Mouse (Mus musculus): ENCODE data around the gene Slc12a9.
"Not testable (repeated sequence)": the region's sequence is repeated elsewhere in the genome, so short reads cannot be mapped to it uniquely, and the experiment has no call there.

The Slc12a9 gene

GRCm38 (mm10) chr5:137286655-137287031 is 46.8 kb downstream of the Slc12a9 start:
- DNase-seq = peak; percentile 93

- no peak for DNase-seq
Observed at GRCm38 (mm10) chr5:137285986-137286385, 47.4 kb downstream of the Slc12a9 start.

- peak; percentile 71 for DNase-seq
Observed at GRCm38 (mm10) chr5:137285045-137285444, 48.4 kb downstream of the Slc12a9 start.

- DNase-seq = not testable (repeated sequence)
Observed at GRCm38 (mm10) chr5:137284411-137284810, 49.0 kb downstream of the Slc12a9 start.

GRCm38 (mm10) chr5:137277360-137278342 is 55.7 kb downstream of the Slc12a9 start:
- DNase-seq = peak; percentile 61

GRCm38 (mm10) chr5:137268131-137268910 is 65.1 kb downstream of the Slc12a9 start:
- no peak for DNase-seq

- DNase-seq = no peak
Observed at GRCm38 (mm10) chr5:137264787-137265186, 68.6 kb downstream of the Slc12a9 start.

Measured in lung, postnatal 10 days (tissue).